Mouse (Mus musculus) T-cell, adult 2 months (primary cell): ENCODE results near the gene Rabep2.
"Not testable (repeated sequence)": the region's sequence is repeated elsewhere in the genome, so short reads cannot be mapped to it uniquely, and the experiment has no call there.

Experiments
- DNase-seq: peaks from one replicate; pipeline ENCODE4 v3.0.0; 2022; ENCODE audit warnings: low spot score

The Rabep2 gene

GRCm38 (mm10) chr7:126428631-126429502 lies at the start of gene Rabep2:
Gene Rabep2 (plus strand): TSS chr7:126428759.
- DNase-seq, result peak; percentile 78

GRCm38 (mm10) chr7:126383565-126383964 lies 45.0 kb upstream of the Rabep2 start:
- DNase-seq, result no peak

- DNase-seq, result no peak
Observed at GRCm38 (mm10) chr7:126388185-126388584, 40.4 kb upstream of the Rabep2 start.

GRCm38 (mm10) chr7:126392086-126392884 lies 36.3 kb upstream of the Rabep2 start:
- not testable (repeated sequence) for DNase-seq

- DNase-seq, result peak; percentile 95
Observed at GRCm38 (mm10) chr7:126396298-126397119, 32.0 kb upstream of the Rabep2 start, which contains the start of gene Nfatc2ip. Gene Nfatc2ip (minus strand): TSS chr7:126396737.

- no peak for DNase-seq
Observed at GRCm38 (mm10) chr7:126397221-126397620, 31.3 kb upstream of the Rabep2 start.

- no peak for DNase-seq
Observed at GRCm38 (mm10) chr7:126397822-126398221, 30.7 kb upstream of the Rabep2 start.

GRCm38 (mm10) chr7:126399548-126399947 lies 29.0 kb upstream of the Rabep2 start:
- peak; percentile 86 for DNase-seq

GRCm38 (mm10) chr7:126402518-126402917 lies 26.0 kb upstream of the Rabep2 start:
- DNase-seq, result not testable (repeated sequence)

GRCm38 (mm10) chr7:126408686-126409085 lies 19.9 kb upstream of the Rabep2 start:
- no peak for DNase-seq

- no peak for DNase-seq
Observed at GRCm38 (mm10) chr7:126411061-126411460, 17.5 kb upstream of the Rabep2 start.

GRCm38 (mm10) chr7:126414725-126415124 lies 13.8 kb upstream of the Rabep2 start, which contains the start of gene Cd19:
Gene Cd19 (minus strand): TSS chr7:126414889.
- no peak for DNase-seq

- DNase-seq, result peak; percentile 44
Observed at GRCm38 (mm10) chr7:126416615-126417014, 11.9 kb upstream of the Rabep2 start.

GRCm38 (mm10) chr7:126417045-126417444 lies 11.5 kb upstream of the Rabep2 start:
- no peak for DNase-seq

- DNase-seq, result no peak
Observed at GRCm38 (mm10) chr7:126417606-126418005, 11.0 kb upstream of the Rabep2 start.

- no peak for DNase-seq
Observed at GRCm38 (mm10) chr7:126418496-126418895, 10.1 kb upstream of the Rabep2 start.

- peak; percentile 25 for DNase-seq
Observed at GRCm38 (mm10) chr7:126421756-126422155, 6.8 kb upstream of the Rabep2 start.

- DNase-seq, result no peak
Observed at GRCm38 (mm10) chr7:126424161-126424560, 4.4 kb upstream of the Rabep2 start.

GRCm38 (mm10) chr7:126427323-126427860 lies 1.2 kb upstream of the Rabep2 start:
- DNase-seq, result no peak

- DNase-seq, result no peak
Observed at GRCm38 (mm10) chr7:126428154-126428553, 405 bp upstream of the Rabep2 start.

- DNase-seq, result no peak
Observed at GRCm38 (mm10) chr7:126429503-126429898, 942 bp downstream of the Rabep2 start.

- no peak for DNase-seq
Observed at GRCm38 (mm10) chr7:126430167-126430566, 1.6 kb downstream of the Rabep2 start.
